Mouse (Mus musculus): ENCODE measurements around the gene Mob3a. TPM values are rescaled to one million over a fixed set of nuclear protein-coding genes. Genes with fewer than 3 reads are reported as not detected.
A peak's percentile ranks its signal among the peaks of the same experiment; 100 is the strongest.
"Not testable (repeated sequence)": the region's sequence is repeated elsewhere in the genome, so short reads cannot be mapped to it uniquely, and the experiment has no call there.

Mob3a gene
- total RNA-seq, 4 experiments from 2014 or later = 12.0 to 17.6 (median 14.8) TPM

- no peak for DNase-seq (ENCODE audit: low spot score in 2 of 2)
Measured at GRCm38 (mm10) chr10:80663485-80664196, 38.1 kb downstream of the Mob3a start.

- no peak for DNase-seq (ENCODE audit: low spot score in 2 of 2)
Measured at GRCm38 (mm10) chr10:80661149-80661548, 40.6 kb downstream of the Mob3a start.

DNA sequence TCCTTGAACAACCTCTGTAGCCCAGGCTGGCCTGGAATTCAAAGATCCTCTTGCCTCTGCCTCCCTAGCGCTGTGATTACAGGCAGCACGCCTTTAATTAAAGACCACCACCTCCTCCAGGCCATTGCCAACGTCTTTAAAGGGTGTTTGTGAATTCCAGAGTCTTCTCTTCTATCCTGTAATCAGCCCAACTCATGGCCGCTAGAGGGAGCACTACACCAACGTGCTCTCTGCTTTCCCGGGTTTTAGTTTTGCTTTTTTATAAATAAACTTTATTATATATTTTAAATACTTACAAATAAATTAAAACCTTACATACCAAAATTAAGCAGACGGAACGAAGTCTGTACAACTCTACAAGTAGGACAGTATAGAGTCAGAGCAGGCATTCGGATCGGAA is 42.6 kb downstream of the Mob3a start:
- peak in 1 of 2 experiments; percentile 56 for DNase-seq (ENCODE audit: low spot score in 2 of 2)

GRCm38 (mm10) chr10:80658841-80659202 is 43.0 kb downstream of the Mob3a start:
- DNase-seq (ENCODE audit: low spot score in 2 of 2) = no peak

GRCm38 (mm10) chr10:80658194-80658840 is 43.5 kb downstream of the Mob3a start:
- no peak for DNase-seq (ENCODE audit: low spot score in 2 of 2)

GRCm38 (mm10) chr10:80656863-80657623 is 44.7 kb downstream of the Mob3a start, which contains the start of gene Btbd2:
Gene Btbd2, minus strand, starts transcription at chr10:80657071.
- DNase-seq (ENCODE audit: low spot score in 2 of 2) = peak in 1 of 2 experiments; percentile 44

GRCm38 (mm10) chr10:80656130-80656862 is 45.5 kb downstream of the Mob3a start:
- DNase-seq (ENCODE audit: low spot score in 2 of 2) = peak; percentile 76 to 95

DNA sequence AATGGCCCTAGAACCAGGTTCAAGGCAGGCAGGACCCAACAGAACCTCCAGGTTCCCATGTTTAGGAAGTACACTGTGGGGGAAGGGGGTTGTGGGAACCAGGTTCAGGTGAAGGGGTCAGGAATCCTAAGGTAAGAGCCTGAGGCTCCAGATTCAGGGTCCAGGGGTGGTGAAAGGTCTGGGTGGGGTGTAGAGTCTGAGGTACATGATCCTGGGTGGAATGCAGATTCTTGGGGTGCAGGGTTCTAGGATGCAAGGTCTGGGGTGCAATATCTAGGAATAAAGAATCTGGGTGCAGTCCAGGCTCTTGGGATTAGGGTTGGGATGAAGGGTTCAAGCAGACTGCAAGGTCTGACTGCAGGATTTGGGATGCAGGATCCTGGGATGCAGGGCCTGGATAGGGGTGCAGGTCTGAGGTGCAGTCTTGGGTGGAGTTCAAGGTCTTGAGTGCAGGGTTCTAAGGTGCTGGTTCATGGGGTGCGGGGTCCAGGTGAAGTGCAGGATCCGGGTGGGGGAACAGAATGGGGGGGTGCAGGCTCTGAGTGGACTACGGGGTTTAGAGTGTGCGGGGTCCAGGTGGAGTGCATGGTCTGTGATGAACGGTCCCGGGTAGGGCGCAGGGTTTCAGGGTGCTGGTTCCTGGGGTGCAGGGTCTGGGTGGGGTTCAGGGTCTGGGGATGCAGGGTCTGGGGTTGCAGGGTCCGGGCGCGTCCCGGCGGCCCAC is 46.2 kb downstream of the Mob3a start:
- no peak for DNase-seq (ENCODE audit: low spot score in 2 of 2)

DNA sequence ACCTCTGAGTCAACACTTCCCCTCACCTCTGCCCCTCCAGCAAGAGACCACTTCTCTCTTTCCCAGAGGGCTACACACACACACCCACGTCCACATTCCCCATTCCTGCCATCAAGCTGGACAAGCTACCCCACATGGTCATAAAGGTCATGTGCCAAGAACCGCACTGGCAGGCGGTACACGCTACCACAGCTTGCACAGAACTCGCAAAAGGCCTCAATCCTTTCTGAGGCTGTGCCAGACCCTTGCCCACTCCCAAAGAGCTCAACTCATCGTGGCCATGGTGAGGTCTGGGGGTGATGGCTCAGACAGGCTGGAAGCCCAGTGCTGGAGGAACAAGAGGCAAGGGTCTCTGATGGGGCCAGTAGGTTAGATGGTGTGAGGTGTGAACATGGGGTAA is 46.9 kb downstream of the Mob3a start:
- DNase-seq (ENCODE audit: low spot score in 2 of 2) = no peak

DNA sequence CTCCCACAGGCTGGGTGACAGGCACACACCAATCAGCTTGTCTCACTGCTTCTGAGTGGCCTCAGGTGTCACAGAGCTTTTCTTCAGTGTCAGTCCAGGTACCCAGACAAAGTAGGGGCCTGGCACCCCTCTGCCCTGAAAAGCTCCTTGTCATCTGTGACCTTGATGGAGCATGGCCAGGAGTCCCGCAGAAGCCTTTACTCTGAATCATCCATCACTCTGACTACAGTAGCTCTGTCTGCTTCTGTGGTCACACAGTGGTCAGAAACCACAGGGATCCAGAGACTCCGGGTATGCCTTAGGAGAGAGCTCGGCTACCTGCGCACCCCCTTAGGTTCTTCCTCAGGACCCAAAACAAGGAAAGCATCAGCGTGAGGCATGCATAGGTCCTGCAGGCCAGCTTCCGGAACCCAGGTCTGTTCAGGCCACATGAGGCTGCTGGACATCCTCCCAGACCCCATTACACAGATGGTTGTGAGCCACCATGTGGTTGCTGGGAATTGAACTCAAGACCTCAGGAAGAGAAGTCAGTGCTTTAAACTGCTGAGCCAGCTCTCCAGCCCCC is 48.5 kb downstream of the Mob3a start:
- no peak for DNase-seq (ENCODE audit: low spot score in 2 of 2)

DNA sequence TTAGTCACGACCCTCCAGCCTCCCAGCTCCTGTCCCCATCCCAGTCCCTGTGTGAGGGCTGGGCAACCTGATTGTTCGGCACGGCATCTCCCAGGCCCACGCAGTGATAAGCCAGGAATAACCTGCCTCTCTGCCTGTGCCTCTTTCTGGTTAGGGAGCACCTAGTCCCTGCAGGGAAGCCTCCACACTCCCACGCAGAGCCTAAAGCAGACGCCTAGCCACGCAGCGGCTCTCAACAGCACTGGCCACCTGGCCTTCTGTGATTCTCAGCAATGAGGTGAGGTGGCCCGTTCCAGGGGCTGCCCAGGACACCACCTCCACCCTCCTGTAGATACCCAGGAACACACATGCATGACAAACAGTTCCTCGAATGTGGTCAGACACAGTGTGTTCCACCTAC is 51.4 kb downstream of the Mob3a start:
- peak in 1 of 2 experiments; percentile 61 for DNase-seq (ENCODE audit: low spot score in 2 of 2)

- not testable (repeated sequence) for DNase-seq (ENCODE audit: low spot score in 2 of 2)
Measured at GRCm38 (mm10) chr10:80649910-80650309, 51.9 kb downstream of the Mob3a start.

DNA sequence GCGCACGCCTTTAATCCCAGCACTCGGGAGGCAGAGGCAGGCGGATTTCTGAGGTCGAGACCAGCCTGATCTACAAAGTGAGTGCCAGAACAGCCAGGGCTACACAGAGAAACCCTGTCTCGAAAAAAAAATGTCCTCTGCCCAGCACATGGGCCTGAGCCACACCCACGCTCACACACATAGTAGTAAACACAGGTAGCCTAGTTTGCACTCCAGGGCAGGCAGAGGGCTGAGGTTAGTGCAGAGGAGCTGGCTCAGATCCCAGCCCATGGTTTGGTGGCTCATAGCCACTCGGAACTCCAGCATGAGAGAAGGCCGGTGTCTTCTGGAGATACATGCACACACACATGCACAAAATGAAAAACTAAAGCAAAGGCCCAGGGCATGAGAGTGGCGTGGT is 54.8 kb downstream of the Mob3a start:
- no peak for DNase-seq (ENCODE audit: low spot score in 2 of 2)

DNA sequence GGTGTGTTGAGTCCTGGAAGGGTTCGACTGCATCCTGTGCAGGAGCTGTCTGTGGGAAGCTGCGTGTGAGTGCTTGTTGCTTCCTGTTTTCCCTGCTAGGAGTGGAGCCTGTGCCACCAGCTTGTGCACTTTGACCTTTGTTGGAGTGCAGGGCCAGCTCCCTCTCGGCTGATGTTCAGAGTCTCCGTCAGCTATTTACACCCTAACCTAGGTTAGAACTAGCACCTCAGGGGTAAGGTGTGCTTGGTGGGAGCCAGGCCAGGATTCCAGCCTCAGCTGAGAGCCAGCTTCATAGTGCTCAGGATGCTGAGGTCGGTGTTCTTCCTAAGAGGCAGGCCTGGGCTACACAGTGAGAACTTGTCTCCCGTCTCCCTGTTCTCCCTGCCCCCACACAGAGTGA is 66.4 kb downstream of the Mob3a start:
- no peak for DNase-seq (ENCODE audit: low spot score in 2 of 2)

Other genes starting within 250 kb of the Mob3a start
- gene Onecut3, start 207.1 kb downstream of the Mob3a start, total RNA-seq (2022) = not detected
- under 1 TPM in 3 of 4 experiments, not detected in 1; 0.08 to 0.21 (median 0.18) TPM for gene Atp8b3, start 162.9 kb downstream of the Mob3a start, total RNA-seq (2022)
- gene Rexo1, start 140.4 kb downstream of the Mob3a start, total RNA-seq (2022) = 10 to 100 TPM; 40.7 to 46.6 (median 44.7) TPM
- gene Klf16, start 124.7 kb downstream of the Mob3a start, total RNA-seq (2022) = 10 to 100 TPM; 53.0 to 65.9 (median 61.2) TPM
- 100 to 1,000 TPM; 157 to 168 (median 166) TPM for gene Abhd17a, start 111.6 kb downstream of the Mob3a start, total RNA-seq (2022)
- 10 to 100 TPM; 38.8 to 46.5 (median 43.1) TPM for gene Scamp4, start 99.1 kb downstream of the Mob3a start, total RNA-seq (2022)
- 1 to 10 TPM in 3 of 4 experiments, not detected in 1; 1.3 to 4.1 (median 3.4) TPM for gene Adat3, start 99.1 kb downstream of the Mob3a start, total RNA-seq (2022)
- 1 to 10 TPM; 1.8 to 4.2 (median 3.3) TPM for gene Gm49322, start 96.0 kb downstream of the Mob3a start, total RNA-seq (2022)
- gene Csnk1g2, start 79.1 kb downstream of the Mob3a start, total RNA-seq (2022) = 100 to 1,000 TPM; 214 to 250 (median 240) TPM
- gene Btbd2, start 44.9 kb downstream of the Mob3a start, total RNA-seq (2022) = 10 to 100 TPM; 88.6 to 97.6 (median 94.5) TPM
- 10 to 100 TPM; 36.0 to 47.0 (median 40.9) TPM for gene Mknk2, start 23.9 kb downstream of the Mob3a start, total RNA-seq (2022)
- 10 to 100 TPM; 44.2 to 67.8 (median 57.0) TPM for gene Izumo4, start 207 bp upstream of the Mob3a start, total RNA-seq (2022)
- 100 to 1,000 TPM; 126 to 147 (median 139) TPM for gene Ap3d1, start 40.3 kb upstream of the Mob3a start, total RNA-seq (2022)
- 10 to 100 TPM; 39.0 to 53.1 (median 41.5) TPM for gene Dot1l, start 53.2 kb upstream of the Mob3a start, total RNA-seq (2022)
- 10 to 100 TPM; 35.5 to 53.7 (median 46.1) TPM for gene Sf3a2, start 96.2 kb upstream of the Mob3a start, total RNA-seq (2022)
- 10 to 100 TPM; 61.3 to 74.5 (median 66.4) TPM for gene Plekhj1, start 96.6 kb upstream of the Mob3a start, total RNA-seq (2022)
- gene Amh, start 103.3 kb upstream of the Mob3a start, total RNA-seq (2022) = 1 to 10 TPM; 1.1 to 2.2 (median 1.7) TPM
- 1 to 10 TPM; 5.1 to 9.7 (median 6.2) TPM for gene Jsrp1, start 111.5 kb upstream of the Mob3a start, total RNA-seq (2022)
- gene Oaz1, start 124.7 kb upstream of the Mob3a start, total RNA-seq (2022) = 100 to 1,000 TPM; 505 to 586 (median 560) TPM
- gene Lingo3, start 142.1 kb upstream of the Mob3a start, total RNA-seq (2022) = 10 to 100 TPM; 46.4 to 64.4 (median 48.1) TPM
- 10 to 100 TPM; 35.4 to 57.9 (median 48.2) TPM for gene Lsm7, start 153.2 kb upstream of the Mob3a start, total RNA-seq (2022)
- gene Sppl2b, start 153.3 kb upstream of the Mob3a start, total RNA-seq (2022) = 10 to 100 TPM; 42.1 to 52.3 (median 46.0) TPM
- under 1 TPM; 0.22 to 0.60 (median 0.39) TPM for gene Tmprss9, start 169.9 kb upstream of the Mob3a start, total RNA-seq (2022)
- 100 to 1,000 TPM; 106 to 147 (median 124) TPM for gene Timm13, start 199.0 kb upstream of the Mob3a start, total RNA-seq (2022)
- gene Lmnb2, start 216.3 kb upstream of the Mob3a start, total RNA-seq (2022) = 10 to 100 TPM; 17.6 to 21.2 (median 20.1) TPM
- gene Gadd45b, start 228.1 kb upstream of the Mob3a start, total RNA-seq (2022) = 10 to 100 TPM; 13.8 to 24.0 (median 20.6) TPM

Data from left cerebral cortex, adult 8-10 months (tissue).